Mouse (Mus musculus): Measurements from ENCODE around the gene Plin3. TPM values are rescaled to one million over a fixed set of nuclear protein-coding genes. Genes with fewer than 3 reads are reported as not detected.
A peak's percentile ranks its signal among the peaks of the same experiment; 100 is the strongest.

Plin3 gene
- total and polyA plus RNA-seq, 3 experiments = 6.6 to 13.1 TPM; not detected in 1

DNA sequence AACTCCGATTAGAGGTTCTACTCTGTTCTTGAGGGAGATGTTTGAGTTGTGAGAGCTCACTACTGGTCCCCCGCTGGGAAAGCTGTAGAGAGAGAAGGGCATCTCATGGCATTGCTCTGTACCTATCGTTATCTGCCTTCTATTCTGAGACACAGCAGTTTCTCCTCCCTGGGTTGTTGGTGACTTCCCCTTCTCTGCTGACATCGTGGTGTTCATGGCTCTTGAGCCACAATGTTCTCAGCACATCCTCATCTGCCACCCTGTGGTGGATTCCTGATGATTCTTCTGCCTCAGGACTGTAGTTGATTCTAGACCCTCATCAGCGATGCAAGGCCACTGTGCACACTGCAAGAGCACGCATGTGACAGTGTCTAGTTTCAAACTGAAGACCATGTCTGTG is 45.1 kb upstream of the Plin3 start:
- no peak overlapping the region for H3K9ac ChIP-seq (ENCODE audit: control insufficient read depth, low read depth, low read length, poor library complexity, severe bottlenecking)
- H3K4me3 ChIP-seq (ENCODE audit: control insufficient read depth in 1 of 2, insufficient read depth in 1 of 2, low read depth in 2 of 2, low read length in 2 of 2) = no peak overlapping the region
- no peaks in the 10 kb centered on the region for H3K9me3 ChIP-seq (replicated peaks; ENCODE audit: insufficient read depth, low read length)
- peak; percentile 80 for DNase-seq (ENCODE audit: low read depth, low spot score)
- peaks cover 0 to 4% of the 10 kb centered on the region in 2 experiments; a peak in 2 of 4 replicates for H3K36me3 ChIP-seq (ENCODE audit: control insufficient read depth in 1 of 2, insufficient read depth in 2 of 2, low read length in 2 of 2)
- no peaks in the 10 kb centered on the region for H3K27me3 ChIP-seq (ENCODE audit: control insufficient read depth in 1 of 2, insufficient read depth in 2 of 2, low read length in 2 of 2)
- H3K79me2 ChIP-seq (ENCODE audit: control insufficient read depth, insufficient read depth, low read length, poor library complexity) = peaks cover 3% of the 10 kb centered on the region
- TF ChIP-seq CTCF (IDR thresholded peaks at IDR 0.05 in 2 of 3, conservative IDR thresholded peaks at IDR 0.05 in 1 of 3; ENCODE audit: control insufficient read depth in 1 of 3, insufficient read depth in 1 of 3, low read depth in 2 of 3, low read length in 3 of 3, poor library complexity in 1 of 3, severe bottlenecking in 1 of 3) (peak in 2 of 3 experiments; percentile 17 to 36; a peak in 3 of 6 replicates), MYC (IDR thresholded peaks at IDR 0.05; ENCODE audit: low read depth, low read length) (peak; percentile 69), EP300 (IDR thresholded peaks at IDR 0.05; ENCODE audit: low read depth in 1 of 2, low read length in 2 of 2) (0 out of 4 replicates have a peak, but pooled peaks of 1 of the 2 experiments have one; percentile 12), GATA1 (IDR thresholded peaks at IDR 0.05; ENCODE audit: low read depth, low read length) (peak; percentile 44), POLR2AphosphoS2 (IDR thresholded peaks at IDR 0.05; ENCODE audit: low read length) (no peak)
- peaks cover 3 to 8% of the 10 kb centered on the region in 2 experiments for H3K4me1 ChIP-seq (ENCODE audit: control insufficient read depth in 1 of 2, insufficient read depth in 2 of 2, low read length in 2 of 2)
- H3K27ac ChIP-seq (ENCODE audit: control insufficient read depth, low read depth, low read length) = no peak overlapping the region

DNA sequence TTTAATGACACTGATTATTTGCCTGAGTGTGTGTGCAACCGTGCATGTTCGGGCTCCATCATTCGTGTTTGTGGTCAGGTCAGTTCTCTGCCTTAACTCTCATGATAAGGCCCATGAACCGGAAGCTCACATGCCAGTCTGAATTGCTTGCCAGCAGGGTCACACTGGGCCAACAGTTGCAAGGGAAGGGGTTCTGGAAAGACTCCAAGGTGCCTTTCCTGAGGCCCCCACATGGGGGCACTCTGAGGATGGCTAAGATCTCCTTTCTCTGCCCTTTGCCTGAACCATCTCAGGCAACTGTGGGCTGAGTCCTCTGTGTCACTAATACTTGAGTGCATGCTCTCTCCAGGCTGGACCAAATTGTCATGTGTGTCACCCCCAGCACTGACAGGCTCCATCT is 44.5 kb upstream of the Plin3 start:
- H3K36me3 ChIP-seq (ENCODE audit: control insufficient read depth in 1 of 2, insufficient read depth in 2 of 2, low read length in 2 of 2) = peaks cover 0 to 4% of the 10 kb centered on the region in 2 experiments; a peak in 2 of 4 replicates
- no peaks in the 10 kb centered on the region for H3K27me3 ChIP-seq (ENCODE audit: control insufficient read depth in 1 of 2, insufficient read depth in 2 of 2, low read length in 2 of 2)
- H3K9ac ChIP-seq (ENCODE audit: control insufficient read depth, low read depth, low read length, poor library complexity, severe bottlenecking) = no peak overlapping the region
- H3K4me1 ChIP-seq (ENCODE audit: control insufficient read depth in 1 of 2, insufficient read depth in 2 of 2, low read length in 2 of 2) = peaks cover 3 to 8% of the 10 kb centered on the region in 2 experiments
- peak; percentile 70 for DNase-seq (ENCODE audit: low read depth, low spot score)
- H3K79me2 ChIP-seq (ENCODE audit: control insufficient read depth, insufficient read depth, low read length, poor library complexity) = peaks cover 3% of the 10 kb centered on the region; the same call in 1 of the 2 replicates
- H3K9me3 ChIP-seq (replicated peaks; ENCODE audit: insufficient read depth, low read length) = no peaks in the 10 kb centered on the region
- no peak overlapping the region for H3K27ac ChIP-seq (ENCODE audit: control insufficient read depth, low read depth, low read length)
- H3K4me3 ChIP-seq (ENCODE audit: control insufficient read depth in 1 of 2, insufficient read depth in 1 of 2, low read depth in 2 of 2, low read length in 2 of 2) = no peak overlapping the region
- no peak; the same call in none of the 2 replicates for TF ChIP-seq MXI1 (IDR thresholded peaks at IDR 0.05; ENCODE audit: low read depth, low read length)
- no peak for TF ChIP-seq TAL1 (IDR thresholded peaks at IDR 0.05; ENCODE audit: low read length)
- peak; percentile 70 for TF ChIP-seq BHLHE40 (IDR thresholded peaks at IDR 0.05; ENCODE audit: borderline replicate concordance, low read depth, low read length)
- TF ChIP-seq MAX (IDR thresholded peaks at IDR 0.05; ENCODE audit: low read length) = no peak
- TF ChIP-seq SIN3A (IDR thresholded peaks at IDR 0.05; ENCODE audit: low read length) = peak; percentile 36
- TF ChIP-seq JUND (IDR thresholded peaks at IDR 0.05; ENCODE audit: low read depth, low read length) = no peak
- no peak for TF ChIP-seq POLR2A (IDR thresholded peaks at IDR 0.05; ENCODE audit: control insufficient read depth in 1 of 2, insufficient read depth in 1 of 2, low read depth in 1 of 2, low read length in 2 of 2, poor library complexity in 1 of 2)
- peak; percentile 21 to 25; a peak in 1 of 4 replicates for TF ChIP-seq EP300 (IDR thresholded peaks at IDR 0.05; ENCODE audit: low read depth in 1 of 2, low read length in 2 of 2)
- no peak for TF ChIP-seq GABPA (IDR thresholded peaks at IDR 0.05; ENCODE audit: low read depth, low read length)
- no peak for TF ChIP-seq NRF1 (IDR thresholded peaks at IDR 0.05; ENCODE audit: insufficient read depth, low read depth, low read length, poor library complexity, severe bottlenecking)
- TF ChIP-seq MYC (IDR thresholded peaks at IDR 0.05; ENCODE audit: low read depth, low read length) = no peak
- TF ChIP-seq SMC3 (IDR thresholded peaks at IDR 0.05; ENCODE audit: low read depth, low read length) = peak; percentile 54
- TF ChIP-seq POLR2AphosphoS2 (IDR thresholded peaks at IDR 0.05; ENCODE audit: low read length) = no peak
- TF ChIP-seq MEF2A (IDR thresholded peaks at IDR 0.05; ENCODE audit: extremely low read depth, insufficient replicate concordance, low read depth, low read length, poor library complexity, severe bottlenecking) = no peak
- TF ChIP-seq UBTF (IDR thresholded peaks at IDR 0.05; ENCODE audit: borderline replicate concordance, insufficient read depth, low read depth, low read length) = no peak
- no peak for TF ChIP-seq MYB (IDR thresholded peaks at IDR 0.05; ENCODE audit: low read depth, low read length)
- TF ChIP-seq ZNF384 (IDR thresholded peaks at IDR 0.05; ENCODE audit: low read depth, low read length) = no peak
- TF ChIP-seq POLR2AphosphoS5 (IDR thresholded peaks at IDR 0.05; ENCODE audit: borderline replicate concordance, low read depth, low read length) = no peak
- no peak for TF ChIP-seq GATA1 (IDR thresholded peaks at IDR 0.05; ENCODE audit: low read depth, low read length)
- TF ChIP-seq ZC3H11A (IDR thresholded peaks at IDR 0.05; ENCODE audit: low read depth, low read length) = 0 out of 2 replicates have a peak, but pooled peaks have one; percentile 32
- no peak for TF ChIP-seq KAT2A (conservative IDR thresholded peaks at IDR 0.05; ENCODE audit: low read depth, low read length)
- TF ChIP-seq MAZ (IDR thresholded peaks at IDR 0.05; ENCODE audit: low read depth, low read length) = no peak
- TF ChIP-seq CTCF (IDR thresholded peaks at IDR 0.05 in 2 of 3, conservative IDR thresholded peaks at IDR 0.05 in 1 of 3; ENCODE audit: control insufficient read depth in 1 of 3, insufficient read depth in 1 of 3, low read depth in 2 of 3, low read length in 3 of 3, poor library complexity in 1 of 3, severe bottlenecking in 1 of 3) = peak; percentile 73 to 77 (median 76)
- TF ChIP-seq TBP (IDR thresholded peaks at IDR 0.05; ENCODE audit: low read depth, low read length) = no peak
- no peak for TF ChIP-seq NELFE (IDR thresholded peaks at IDR 0.05; ENCODE audit: low read depth, low read length)
- no peak for TF ChIP-seq CHD2 (IDR thresholded peaks at IDR 0.05; ENCODE audit: low read length)
- TF ChIP-seq USF1 (IDR thresholded peaks at IDR 0.05; ENCODE audit: low read depth, low read length) = no peak
- no peak for TF ChIP-seq MAFK (IDR thresholded peaks at IDR 0.05; ENCODE audit: borderline replicate concordance, low read depth, low read length)
- no peak for TF ChIP-seq ELF1 (IDR thresholded peaks at IDR 0.05; ENCODE audit: low read depth, low read length)
- TF ChIP-seq ZMIZ1 (IDR thresholded peaks at IDR 0.05; ENCODE audit: low read depth, low read length) = no peak

Measured in MEL (cell line).